Mouse (Mus musculus) adrenal gland, adult (tissue): ENCODE results near the gene Ccdc151.

Source experiments
- DNase-seq, 2 experiments: peaks; one replicate each; pipeline ENCODE4 v3.0.0; 2022 to 2023; ENCODE audit warnings: low spot score in 1 of 2; ENCODE audit not compliant: inconsistent age in 2 of 2

Ccdc151 gene

GRCm38 (mm10) chr9:22000296-22000695 is 2.1 kb downstream of the Ccdc151 start:
- DNase-seq, result peak; percentile 53 to 89

- no peak for DNase-seq
These were observed 6.1 kb downstream of the Ccdc151 start for GRCm38 (mm10) chr9:21996178-21996867.

GRCm38 (mm10) chr9:21992227-21992626 is 10.2 kb downstream of the Ccdc151 start:
- peak in 1 of 2 experiments; percentile 65 for DNase-seq

- peak; percentile 87 to 95 for DNase-seq
These were observed 13.0 kb downstream of the Ccdc151 start, which contains the start of gene Rgl3 for GRCm38 (mm10) chr9:21989230-21990110. Gene Rgl3, minus strand, starts transcription at chr9:21989446.

GRCm38 (mm10) chr9:21988421-21989101 is 13.9 kb downstream of the Ccdc151 start:
- peak; percentile 44 to 66 for DNase-seq

- DNase-seq, result peak; percentile 68 to 82
These were observed 14.7 kb downstream of the Ccdc151 start for GRCm38 (mm10) chr9:21987592-21988342.

GRCm38 (mm10) chr9:21983911-21984310 is 18.5 kb downstream of the Ccdc151 start:
- no peak for DNase-seq

GRCm38 (mm10) chr9:21978398-21979128 is 23.9 kb downstream of the Ccdc151 start:
- DNase-seq, result no peak

GRCm38 (mm10) chr9:21977972-21978371 is 24.5 kb downstream of the Ccdc151 start:
- DNase-seq, result peak in 1 of 2 experiments; percentile 84

- DNase-seq, result no peak
These were observed 25.1 kb downstream of the Ccdc151 start for GRCm38 (mm10) chr9:21977331-21977730.

- no peak for DNase-seq
These were observed 25.7 kb downstream of the Ccdc151 start for GRCm38 (mm10) chr9:21976626-21977175.

- DNase-seq, result peak in 1 of 2 experiments; percentile 68
These were observed 33.1 kb downstream of the Ccdc151 start for GRCm38 (mm10) chr9:21969304-21969703.

- no peak for DNase-seq
These were observed 33.6 kb downstream of the Ccdc151 start for GRCm38 (mm10) chr9:21968883-21969282.

GRCm38 (mm10) chr9:21963417-21963816 is 39.0 kb downstream of the Ccdc151 start, which contains the start of gene Epor:
Gene Epor, minus strand, starts transcription at chr9:21963506.
- DNase-seq, result peak in 1 of 2 experiments; percentile 55

GRCm38 (mm10) chr9:21962416-21963059 is 39.9 kb downstream of the Ccdc151 start:
- peak; percentile 64 to 79 for DNase-seq

- peak in 1 of 2 experiments; percentile 58 for DNase-seq
These were observed 40.4 kb downstream of the Ccdc151 start for GRCm38 (mm10) chr9:21962010-21962409.

- peak in 1 of 2 experiments; percentile 70 for DNase-seq
These were observed 41.0 kb downstream of the Ccdc151 start for GRCm38 (mm10) chr9:21961366-21961980.

- peak in 1 of 2 experiments; percentile 55 for DNase-seq
These were observed 41.8 kb downstream of the Ccdc151 start for GRCm38 (mm10) chr9:21960558-21961208.
